Mouse (Mus musculus) midbrain, embryonic 11.5 days (tissue): Measurements from ENCODE around the gene Bnc2. TPM values are rescaled to one million over a fixed set of nuclear protein-coding genes. Genes with fewer than 3 reads are reported as not detected.

Experiments
- ATAC-seq: fragments of 200-750 bp; cut with Nextera tagmentation; 2 replicates; pipeline ENCODE4 v1.8.0; 2017; ENCODE audit warnings: moderate TSS enrichment, moderate library complexity; ENCODE audit not compliant: low FRiP score
- DNase-seq: peaks from one replicate; pipeline ENCODE4 v3.0.0; 2015; ENCODE audit warnings: low spot score; ENCODE audit errors: missing footprints
- H3K27ac ChIP-seq: fragments of 300-500 bp; sonication (generic); 2 replicates; pipeline ENCODE4 v1.5.1; 2014; ENCODE audit warnings: low read depth, low read length
- H3K27me3 ChIP-seq: fragments of 300-500 bp; sonication (generic); 2 replicates; pipeline ENCODE4 v1.6.1; 2014; ENCODE audit warnings: mild to moderate bottlenecking, low read length, moderate library complexity, mixed read lengths; ENCODE audit not compliant: control insufficient read depth, insufficient read depth
- H3K36me3 ChIP-seq: fragments of 300-500 bp; sonication (generic); 2 replicates; pipeline ENCODE4 v1.6.1; 2014; ENCODE audit warnings: mild to moderate bottlenecking, low read length, moderate library complexity, mixed read lengths; ENCODE audit not compliant: control insufficient read depth, insufficient read depth
- H3K4me1 ChIP-seq: fragments of 300-500 bp; sonication (generic); 2 replicates; pipeline ENCODE4 v1.6.1; 2014; ENCODE audit warnings: low read length; ENCODE audit not compliant: control insufficient read depth, insufficient read depth
- H3K4me2 ChIP-seq: fragments of 300-500 bp; sonication (generic); 2 replicates; pipeline ENCODE4 v1.6.1; 2014; ENCODE audit warnings: mild to moderate bottlenecking, moderate library complexity
- H3K4me3 ChIP-seq: fragments of 300-500 bp; sonication (generic); 2 replicates; pipeline ENCODE4 v1.5.1; 2014; ENCODE audit warnings: low read depth, low read length
- H3K9ac ChIP-seq: fragments of 300-500 bp; sonication (generic); 2 replicates; pipeline ENCODE4 v1.6.1; 2014; ENCODE audit warnings: low read length
- H3K9me3 ChIP-seq: fragments of 300-500 bp; sonication (generic); 2 replicates; pipeline ENCODE4 v1.6.1; 2016; ENCODE audit warnings: low read length; ENCODE audit not compliant: control insufficient read depth
- WGBS: fragments of 180-500 bp; shearing (Covaris S2); extraction: QIAGEN DNeasy Blood & Tissue Kit; methylation state at CpG from one replicate; pipeline ENCODE4 v1.1.7; 2014; 5-methylcytosine and 5-hydroxymethylcytosine counted together
- polyA plus RNA-seq: library from polyadenylated mRNA; unstranded; fragments of >200 nt; fragmentation: Nextera tagmentation; extraction: Ambion mirVana; gene quantifications from 2 replicates; pipeline ENCODE4 v1.2.1, GENCODE M21; 2014

Gene Bnc2
- polyA plus RNA-seq, 1 experiment from 2014 or later: 9.1 TPM

DNA sequence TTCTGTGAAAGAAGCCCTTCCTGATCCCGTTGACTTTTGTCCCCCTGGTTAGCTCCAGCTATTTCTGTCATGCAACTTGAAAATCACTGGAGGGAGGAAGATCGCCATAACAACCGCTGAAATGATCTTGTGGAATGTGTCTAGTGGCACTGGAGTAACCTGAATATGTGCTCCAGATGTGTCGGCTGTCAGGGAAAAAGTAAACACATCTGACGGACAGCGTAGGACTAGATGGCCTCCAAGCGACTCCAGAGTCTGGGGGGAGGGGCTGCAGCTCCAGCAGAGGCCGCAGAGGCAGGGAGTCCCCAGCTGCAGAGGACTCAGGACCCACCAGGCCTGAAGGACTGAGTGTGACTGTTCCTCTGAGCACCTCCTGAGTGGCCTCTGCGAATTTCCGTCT is 37.4 kb downstream of the Bnc2 start:
- H3K9me3 ChIP-seq: no peaks in the 10 kb centered on the region
- DNase-seq: peak; percentile 94
- H3K4me2 ChIP-seq: peak overlapping the region; percentile 36
- no peak overlapping the region for H3K9ac ChIP-seq
- 1% methylated on average over 10 of the region's 10 CpGs for WGBS
- no peaks in the 10 kb centered on the region for H3K36me3 ChIP-seq
- ATAC-seq: peak; percentile 91
- H3K27ac ChIP-seq: no peak overlapping the region; the same call in 1 of the 2 replicates
- peaks cover 16% of the 10 kb centered on the region for H3K4me1 ChIP-seq
- H3K4me3 ChIP-seq: no peak overlapping the region
- H3K27me3 ChIP-seq: peaks cover 8% of the 10 kb centered on the region

- Histone ChIP-seq H3K36me3 (no peaks in the 10 kb centered on the region), H3K27me3 (peaks cover 6% of the 10 kb centered on the region; the same call in 1 of the 2 replicates), H3K27ac (no peak overlapping the region), H3K9ac (no peak overlapping the region), H3K4me1 (peaks cover 16% of the 10 kb centered on the region), H3K4me3 (no peak overlapping the region), H3K9me3 (no peaks in the 10 kb centered on the region), H3K4me2 (no peak overlapping the region)
- 19% methylated on average over 4 of the region's 4 CpGs for WGBS
- ATAC-seq (no peak), DNase-seq (peak; percentile 84)
Observed at GRCm38 (mm10) chr4:84634751-84635150, 40.3 kb downstream of the Bnc2 start.

DNA sequence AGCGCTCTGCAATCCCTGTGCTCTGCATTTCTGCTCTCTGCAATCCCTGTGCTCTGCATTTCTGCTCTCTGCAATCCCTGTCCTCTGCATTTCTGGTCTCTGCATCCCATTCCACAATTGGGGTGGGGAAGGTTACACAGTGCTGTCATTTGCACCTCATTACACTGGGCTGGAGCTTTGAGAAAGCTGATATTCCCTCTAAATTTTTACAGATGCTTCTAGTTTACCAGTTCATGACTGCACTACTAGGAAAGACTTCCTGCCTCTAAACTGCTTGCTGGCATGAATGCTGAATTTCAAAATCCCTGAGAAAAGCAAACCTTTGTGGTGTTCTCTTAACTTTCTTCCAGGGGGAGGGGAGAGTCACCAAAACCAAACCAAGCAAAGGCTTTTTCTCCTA is 41.1 kb downstream of the Bnc2 start:
- no peak overlapping the region for H3K4me3 ChIP-seq
- 93% methylated on average over 1 of the region's 1 CpGs for WGBS
- no peak overlapping the region for H3K27ac ChIP-seq
- H3K4me2 ChIP-seq: no peak overlapping the region
- DNase-seq (no peak), ATAC-seq (no peak)
- no peaks in the 10 kb centered on the region for H3K9me3 ChIP-seq
- H3K4me1 ChIP-seq: peaks cover 16% of the 10 kb centered on the region
- no peak overlapping the region for H3K9ac ChIP-seq
- no peaks in the 10 kb centered on the region for H3K36me3 ChIP-seq
- H3K27me3 ChIP-seq: peaks cover 3% of the 10 kb centered on the region; the same call in 1 of the 2 replicates

DNA sequence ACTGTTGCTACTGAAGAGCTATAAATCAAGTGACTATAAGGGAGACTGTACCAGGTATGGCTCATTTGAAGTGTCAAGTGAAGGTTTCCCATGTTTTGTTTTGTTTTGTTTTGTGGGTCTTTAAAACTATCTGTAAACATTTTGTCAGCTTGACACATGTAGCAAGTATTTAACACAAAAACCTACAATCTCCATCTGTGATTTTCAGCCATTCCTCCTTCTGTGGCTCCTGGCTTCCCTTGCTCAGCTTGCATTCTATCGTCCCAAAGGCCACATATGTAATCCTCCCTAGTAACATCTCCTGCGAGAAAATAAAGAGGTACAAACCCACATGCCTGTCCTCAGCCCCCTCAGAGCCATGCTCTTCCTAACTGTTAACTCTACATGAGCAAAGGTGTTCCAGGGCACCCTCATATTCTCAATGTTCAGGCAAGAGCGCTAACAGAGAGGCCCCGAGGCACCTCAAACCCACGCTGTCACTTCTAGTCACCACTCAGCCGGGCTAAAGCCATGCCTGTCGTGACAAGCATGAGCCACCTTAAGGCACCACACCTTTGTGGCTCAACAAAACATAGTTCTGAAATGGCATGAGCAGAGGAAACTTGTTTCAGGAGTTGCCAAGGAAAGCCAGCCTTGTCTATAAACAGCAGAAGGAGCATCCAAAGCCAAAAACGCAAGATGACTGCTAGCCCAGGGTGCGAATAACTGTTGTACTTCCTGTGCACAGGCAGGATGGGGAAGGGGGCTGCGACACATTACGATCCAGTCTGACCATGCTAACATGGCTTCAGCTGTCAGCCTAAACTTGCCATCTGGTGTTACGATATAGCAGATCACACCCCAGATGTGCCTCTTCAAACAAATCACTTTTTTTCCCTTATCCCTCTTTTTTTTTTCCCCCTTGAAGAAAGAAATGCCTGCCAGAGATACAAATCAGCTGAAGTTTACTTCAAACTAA is 42.0 kb downstream of the Bnc2 start:
- peaks cover 14% of the 10 kb centered on the region for H3K4me1 ChIP-seq
- peaks cover 3% of the 10 kb centered on the region; the same call in 1 of the 2 replicates for H3K27me3 ChIP-seq
- no peaks in the 10 kb centered on the region for H3K36me3 ChIP-seq
- H3K27ac ChIP-seq: no peak overlapping the region
- 78% methylated on average over 12 of the region's 12 CpGs for WGBS
- no peaks in the 10 kb centered on the region for H3K9me3 ChIP-seq
- H3K9ac ChIP-seq: no peak overlapping the region
- ATAC-seq (no peak), DNase-seq (no peak)
- H3K4me3 ChIP-seq: no peak overlapping the region
- H3K4me2 ChIP-seq: no peak overlapping the region

GRCm38 (mm10) chr4:84627616-84628015 is 47.5 kb downstream of the Bnc2 start:
- no peaks in the 10 kb centered on the region for H3K9me3 ChIP-seq
- no peaks in the 10 kb centered on the region for H3K36me3 ChIP-seq
- H3K4me2 ChIP-seq: no peak overlapping the region
- H3K9ac ChIP-seq: no peak overlapping the region
- H3K4me1 ChIP-seq: no peaks in the 10 kb centered on the region
- no peak overlapping the region for H3K27ac ChIP-seq
- 89% methylated on average over 7 of the region's 7 CpGs for WGBS
- H3K4me3 ChIP-seq: no peak overlapping the region
- ATAC-seq (no peak), DNase-seq (no peak)
- H3K27me3 ChIP-seq: no peaks in the 10 kb centered on the region

DNA sequence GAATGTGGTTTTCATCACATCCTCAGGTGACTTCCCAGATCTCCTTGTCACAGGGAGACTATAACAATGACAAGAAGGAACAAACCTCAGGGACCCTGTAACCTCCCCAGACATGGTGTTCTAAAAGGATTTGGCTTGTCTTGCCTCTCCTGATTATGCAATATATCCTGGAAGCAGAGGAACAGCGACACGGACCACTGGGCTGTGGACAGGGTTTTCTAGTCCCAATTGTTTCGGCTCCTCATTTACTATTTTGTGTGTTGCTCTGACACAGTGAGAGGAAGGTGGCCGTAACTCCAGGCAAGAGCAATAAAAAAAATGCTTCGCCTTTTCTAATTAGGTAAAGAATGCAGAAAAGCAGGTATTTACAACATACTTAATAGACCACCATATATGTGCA is 51.8 kb downstream of the Bnc2 start:
- DNase-seq: no peak
- H3K4me3 ChIP-seq: no peak overlapping the region
- no peaks in the 10 kb centered on the region for H3K36me3 ChIP-seq
- no peak overlapping the region for H3K27ac ChIP-seq
- 54% methylated on average over 5 of the region's 5 CpGs for WGBS
- H3K4me1 ChIP-seq: no peaks in the 10 kb centered on the region
- H3K9me3 ChIP-seq: no peaks in the 10 kb centered on the region
- H3K9ac ChIP-seq: no peak overlapping the region
- H3K4me2 ChIP-seq: no peak overlapping the region
- ATAC-seq: no peak
- H3K27me3 ChIP-seq: no peaks in the 10 kb centered on the region

DNA sequence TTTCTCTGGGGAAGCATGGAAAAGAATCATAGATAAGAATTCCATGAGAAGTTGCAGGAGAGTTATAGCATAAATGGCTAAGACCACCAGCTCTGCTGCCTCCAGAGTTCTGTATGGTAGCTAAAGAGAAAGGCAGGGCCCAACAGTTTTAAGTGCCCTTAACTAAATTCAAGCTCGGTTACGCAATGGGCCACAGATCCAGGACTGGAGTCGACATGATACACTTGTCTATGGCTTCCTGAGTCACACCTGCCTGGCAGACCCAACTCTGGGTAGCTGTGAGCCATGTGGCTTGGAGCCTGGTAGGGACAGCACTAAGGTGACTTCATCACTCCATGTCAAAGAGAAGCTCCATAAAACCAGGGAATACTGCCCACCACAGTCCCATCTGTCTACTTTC is 53.3 kb downstream of the Bnc2 start:
- Histone ChIP-seq H3K27me3 (no peaks in the 10 kb centered on the region), H3K4me2 (no peak overlapping the region), H3K36me3 (no peaks in the 10 kb centered on the region), H3K27ac (no peak overlapping the region), H3K4me1 (no peaks in the 10 kb centered on the region), H3K9me3 (no peaks in the 10 kb centered on the region), H3K4me3 (no peak overlapping the region), H3K9ac (no peak overlapping the region)
- no peak for DNase-seq
- WGBS: 92% methylated on average over 3 of the region's 3 CpGs
- no peak for ATAC-seq

GRCm38 (mm10) chr4:84609861-84610260 is 65.2 kb downstream of the Bnc2 start:
- Histone ChIP-seq H3K27me3 (no peaks in the 10 kb centered on the region), H3K27ac (no peak overlapping the region), H3K4me2 (no peak overlapping the region), H3K4me3 (no peak overlapping the region), H3K36me3 (no peaks in the 10 kb centered on the region), H3K9ac (no peak overlapping the region), H3K4me1 (no peaks in the 10 kb centered on the region), H3K9me3 (no peaks in the 10 kb centered on the region)
- WGBS: 85% methylated on average over 4 of the region's 4 CpGs
- ATAC-seq (no peak), DNase-seq (no peak)

- Histone ChIP-seq H3K9ac (no peak overlapping the region), H3K9me3 (no peaks in the 10 kb centered on the region), H3K4me1 (no peaks in the 10 kb centered on the region), H3K4me2 (no peak overlapping the region), H3K4me3 (no peak overlapping the region), H3K27ac (no peak overlapping the region), H3K36me3 (no peaks in the 10 kb centered on the region), H3K27me3 (no peaks in the 10 kb centered on the region)
- ATAC-seq: no peak
- DNase-seq: no peak
- 83% methylated on average over 1 of the region's 1 CpGs for WGBS
Observed at GRCm38 (mm10) chr4:84604461-84604860, 70.6 kb downstream of the Bnc2 start.
